Mouse (Mus musculus): ENCODE results near the gene Mmaa. TPM values are rescaled to one million over a fixed set of nuclear protein-coding genes. Genes with fewer than 3 reads are reported as not detected.

Mmaa gene
- polyA plus RNA-seq, 1 experiment from 2014 or later, result 8.6 TPM

DNA sequence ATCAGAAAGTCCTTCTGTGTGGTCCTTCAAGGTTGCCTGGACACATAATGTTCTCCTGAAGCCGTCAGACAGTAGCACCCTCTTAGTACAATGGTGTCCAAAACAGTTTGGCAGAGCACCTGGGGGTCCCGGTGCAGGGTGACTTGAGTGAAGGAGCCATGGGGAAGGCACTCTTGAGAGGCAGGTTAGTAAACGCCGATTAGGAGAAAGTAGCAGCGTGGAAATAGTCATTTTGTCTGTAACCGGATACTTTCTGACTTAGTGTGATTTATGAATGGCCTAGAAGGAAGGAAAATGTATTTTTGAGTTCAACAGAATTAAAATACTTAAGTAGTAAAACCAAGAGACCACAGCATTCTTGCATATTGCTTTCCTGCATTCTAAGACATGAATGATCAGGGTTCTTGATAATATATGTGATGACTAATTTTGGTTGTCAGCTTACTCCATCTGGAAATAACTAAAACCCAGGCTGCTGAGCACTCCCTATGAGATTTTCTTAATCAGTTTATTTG lies 13.3 kb downstream of the Mmaa start:
- Histone ChIP-seq H3K9me3 (replicated peaks) (no peaks in the 10 kb centered on the region), H3K36me3 (peaks cover 18% of the 10 kb centered on the region), H3K27me3 (ENCODE audit: low read depth, poor library complexity, severe bottlenecking) (no peaks in the 10 kb centered on the region), H3K27ac (replicated peaks) (no peak overlapping the region), H3K4me3 (no peak overlapping the region), H3K4me1 (no peaks in the 10 kb centered on the region)
- no peak for DNase-seq (ENCODE audit: low spot score)
- 92% methylated on average over 6 of the region's 6 CpGs for WGBS

DNA sequence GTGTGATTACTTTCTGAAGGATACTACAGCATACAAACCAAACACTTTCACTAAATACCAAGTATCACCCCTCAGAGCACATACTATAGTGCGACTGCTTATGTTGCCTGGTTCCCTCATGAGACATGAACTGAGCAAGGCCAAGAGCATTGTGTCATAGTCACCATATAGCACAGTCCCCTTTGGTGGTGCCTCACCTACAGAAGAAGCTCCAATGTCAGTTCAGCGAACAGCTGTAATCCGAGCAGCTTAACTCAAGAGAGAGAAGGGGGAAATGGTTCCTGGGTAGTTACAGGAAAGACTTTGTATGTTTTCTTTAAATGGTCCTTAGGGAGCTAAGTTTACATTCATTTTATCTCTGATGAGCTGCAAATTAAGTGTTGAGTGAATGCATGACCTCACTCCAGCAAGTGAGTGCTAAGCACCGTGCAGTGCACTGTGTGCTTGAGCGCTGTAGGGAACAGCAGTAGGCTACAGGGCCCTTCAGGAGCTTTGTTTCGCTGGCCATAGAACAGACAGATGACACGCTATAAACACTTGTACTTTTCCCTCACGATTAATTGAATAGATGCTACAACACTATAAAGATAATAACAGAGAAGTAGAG lies 17.4 kb downstream of the Mmaa start:
- WGBS, result 83% methylated on average over 8 of the region's 8 CpGs
- Histone ChIP-seq H3K36me3 (peaks cover 38% of the 10 kb centered on the region), H3K4me1 (no peaks in the 10 kb centered on the region), H3K9me3 (replicated peaks) (no peaks in the 10 kb centered on the region), H3K27me3 (ENCODE audit: low read depth, poor library complexity, severe bottlenecking) (no peaks in the 10 kb centered on the region), H3K27ac (replicated peaks) (no peak overlapping the region), H3K4me3 (no peak overlapping the region)
- DNase-seq (ENCODE audit: low spot score), result no peak

DNA sequence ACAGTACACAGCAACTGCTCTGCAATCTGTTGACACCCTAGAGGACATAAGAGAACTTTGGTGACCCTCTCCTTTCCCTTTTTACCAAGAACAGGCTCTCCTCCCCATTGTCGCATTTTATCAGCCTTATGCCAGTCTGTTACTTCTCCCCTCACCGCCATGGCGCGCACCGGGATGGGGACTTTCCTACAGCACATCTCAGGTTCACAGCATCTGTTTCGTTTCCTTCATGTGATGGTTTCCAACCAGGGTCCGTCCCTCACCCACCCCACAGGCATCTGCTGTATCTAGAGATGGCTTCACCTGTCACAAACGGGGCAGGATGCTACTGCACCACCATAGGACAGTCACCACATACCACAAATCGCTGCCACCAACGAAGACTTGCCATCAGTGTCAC lies 19.8 kb downstream of the Mmaa start:
- no peaks in the 10 kb centered on the region for H3K9me3 ChIP-seq (replicated peaks)
- no peaks in the 10 kb centered on the region for H3K4me1 ChIP-seq
- no peak overlapping the region for H3K27ac ChIP-seq (replicated peaks)
- WGBS, result 93% methylated on average over 10 of the region's 10 CpGs
- no peak for DNase-seq (ENCODE audit: low spot score)
- H3K4me3 ChIP-seq, result no peak overlapping the region
- H3K27me3 ChIP-seq (ENCODE audit: low read depth, poor library complexity, severe bottlenecking), result no peaks in the 10 kb centered on the region
- H3K36me3 ChIP-seq, result peaks cover 43% of the 10 kb centered on the region

DNA sequence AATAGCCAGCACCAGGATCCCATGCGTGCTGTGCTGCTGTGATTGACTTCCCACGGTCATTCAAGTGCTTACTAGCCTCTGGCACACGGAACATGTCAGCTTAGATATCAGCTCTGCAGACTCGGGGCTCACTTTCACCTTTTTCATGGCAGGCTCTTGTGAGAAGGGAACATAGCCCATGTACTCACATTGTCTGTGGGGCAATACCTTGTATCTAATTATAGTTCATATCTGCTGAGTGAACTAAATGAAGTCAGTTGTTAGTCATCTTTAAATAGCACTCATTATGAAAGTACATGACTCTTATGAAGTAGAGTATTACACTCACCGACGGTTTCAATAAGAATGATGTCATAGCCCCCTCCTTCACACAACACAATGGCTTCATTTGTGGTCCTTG lies 21.0 kb downstream of the Mmaa start:
- peaks cover 53% of the 10 kb centered on the region for H3K36me3 ChIP-seq
- no peak for DNase-seq (ENCODE audit: low spot score)
- no peaks in the 10 kb centered on the region for H3K9me3 ChIP-seq (replicated peaks)
- 93% methylated on average over 6 of the region's 6 CpGs for WGBS
- H3K4me1 ChIP-seq, result no peaks in the 10 kb centered on the region
- no peak overlapping the region for H3K27ac ChIP-seq (replicated peaks)
- H3K27me3 ChIP-seq (ENCODE audit: low read depth, poor library complexity, severe bottlenecking), result no peaks in the 10 kb centered on the region
- no peak overlapping the region for H3K4me3 ChIP-seq

DNA sequence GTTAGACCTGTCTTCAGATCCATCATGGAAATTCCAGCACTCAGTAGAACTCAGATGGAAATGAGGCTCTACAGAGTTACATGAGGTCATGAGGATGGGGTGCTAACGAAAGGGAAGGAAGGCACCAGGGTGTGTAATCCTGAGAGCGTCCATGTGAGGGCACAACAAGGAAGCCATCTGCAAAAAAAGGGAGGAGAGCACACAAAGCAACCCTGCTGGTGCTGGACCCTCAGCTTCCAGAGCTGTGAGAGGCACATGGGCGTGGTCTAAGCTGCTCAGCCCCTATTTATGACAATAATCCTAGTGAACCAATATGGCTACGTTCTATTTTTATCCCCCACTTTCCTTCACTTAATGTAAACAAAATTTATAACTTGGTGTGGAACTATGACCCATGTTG lies 22.1 kb downstream of the Mmaa start:
- no peak for DNase-seq (ENCODE audit: low spot score)
- H3K36me3 ChIP-seq, result peaks cover 57% of the 10 kb centered on the region
- H3K4me3 ChIP-seq, result no peak overlapping the region
- WGBS, result 81% methylated on average over 4 of the region's 4 CpGs
- H3K27ac ChIP-seq (replicated peaks), result no peak overlapping the region
- no peaks in the 10 kb centered on the region for H3K9me3 ChIP-seq (replicated peaks)
- no peaks in the 10 kb centered on the region for H3K4me1 ChIP-seq
- no peaks in the 10 kb centered on the region for H3K27me3 ChIP-seq (ENCODE audit: low read depth, poor library complexity, severe bottlenecking)

DNA sequence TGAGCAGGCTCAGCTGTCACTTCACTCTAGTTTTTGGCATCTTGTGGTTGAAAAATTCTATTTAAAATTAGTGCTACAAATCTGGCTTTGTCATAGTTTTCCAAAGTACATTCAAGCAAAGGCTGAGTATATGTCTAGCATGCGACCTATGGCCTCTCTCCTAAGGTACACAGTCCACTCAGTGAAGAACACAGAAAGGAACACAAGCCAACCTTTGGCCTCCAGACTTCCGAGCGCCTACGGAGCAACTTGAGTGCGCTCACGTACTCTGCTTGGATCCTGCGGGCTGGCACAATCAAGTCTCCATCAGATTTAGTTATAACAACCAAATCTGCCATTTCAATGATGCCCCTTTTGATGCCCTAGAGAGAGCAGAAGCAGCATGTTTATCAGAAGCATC lies 25.8 kb downstream of the Mmaa start:
- H3K27ac ChIP-seq (replicated peaks), result no peak overlapping the region
- H3K4me3 ChIP-seq, result no peak overlapping the region
- peaks cover 49% of the 10 kb centered on the region for H3K36me3 ChIP-seq
- no peaks in the 10 kb centered on the region for H3K4me1 ChIP-seq
- no peaks in the 10 kb centered on the region for H3K9me3 ChIP-seq (replicated peaks)
- no peaks in the 10 kb centered on the region for H3K27me3 ChIP-seq (ENCODE audit: low read depth, poor library complexity, severe bottlenecking)
- WGBS, result 93% methylated on average over 7 of the region's 7 CpGs
- DNase-seq (ENCODE audit: low spot score), result no peak

DNA sequence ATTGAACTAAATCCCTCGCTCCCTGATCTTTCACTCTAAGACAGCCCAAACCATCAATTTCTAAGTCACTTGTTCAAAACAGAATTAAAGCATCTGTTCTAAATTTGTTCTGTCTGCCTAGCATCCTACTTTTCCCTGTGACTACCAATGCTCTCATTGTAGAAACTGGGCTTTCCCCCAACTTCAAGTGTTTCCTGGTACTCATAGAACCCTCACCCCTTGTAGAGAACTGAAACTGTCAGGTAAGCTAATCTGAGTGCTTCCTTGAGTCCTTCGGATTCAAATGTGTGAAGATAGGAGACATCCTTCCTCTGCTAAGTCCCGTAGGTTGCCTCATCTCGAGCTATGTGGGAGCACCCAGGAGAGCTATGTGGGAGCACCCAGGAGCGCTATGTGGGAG lies 32.8 kb downstream of the Mmaa start:
- 91% methylated on average over 5 of the region's 5 CpGs for WGBS
- no peak for DNase-seq (ENCODE audit: low spot score)

DNA sequence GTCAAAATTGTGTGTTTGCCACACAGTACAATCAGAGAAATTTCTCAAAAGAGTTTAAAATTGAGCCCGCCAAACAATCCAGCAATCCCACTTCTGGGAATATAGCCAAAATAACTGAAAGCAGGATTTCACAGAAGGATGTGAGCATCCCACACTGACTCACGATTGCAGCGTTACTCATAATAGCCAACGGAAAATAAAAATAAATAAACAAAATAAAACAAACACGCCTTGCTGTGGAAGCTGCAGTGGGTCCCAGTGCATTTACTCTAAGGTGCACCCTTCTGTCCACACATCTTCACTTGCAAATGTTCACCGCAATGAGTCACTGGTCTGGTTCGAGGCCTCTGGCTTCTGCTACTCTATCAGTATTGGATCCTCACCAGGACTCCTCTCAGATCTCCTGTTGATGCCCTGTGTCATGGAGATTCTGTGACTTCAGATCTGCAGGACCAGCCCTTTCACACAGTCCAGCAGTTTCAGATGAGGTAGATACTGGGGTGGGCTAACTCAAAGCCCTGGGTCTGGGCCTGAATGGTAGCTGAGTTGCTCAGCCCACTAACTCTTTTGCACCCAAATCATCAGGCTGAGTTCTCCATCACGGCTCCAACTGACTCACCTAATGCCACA lies 38.5 kb downstream of the Mmaa start:
- Histone ChIP-seq H3K27me3 (ENCODE audit: low read depth, poor library complexity, severe bottlenecking) (no peaks in the 10 kb centered on the region), H3K9me3 (replicated peaks) (no peaks in the 10 kb centered on the region), H3K27ac (replicated peaks) (no peak overlapping the region), H3K4me3 (no peak overlapping the region), H3K36me3 (no peaks in the 10 kb centered on the region), H3K4me1 (no peaks in the 10 kb centered on the region)
- 83% methylated on average over 8 of the region's 8 CpGs for WGBS
- DNase-seq (ENCODE audit: low spot score), result no peak

More for the DNA sequence above, 32.8 kb downstream of the Mmaa start:
- H3K9me3 ChIP-seq (replicated peaks), result peaks cover 6% of the 10 kb centered on the region; the same call in 1 of the 2 replicates
- 0 out of 2 replicates have a peak, but pooled peaks cover 2% of the 10 kb centered on the region for H3K36me3 ChIP-seq
- no peaks in the 10 kb centered on the region for H3K27me3 ChIP-seq (ENCODE audit: low read depth, poor library complexity, severe bottlenecking)
- no peak overlapping the region for H3K27ac ChIP-seq (replicated peaks)
- H3K4me3 ChIP-seq, result no peak overlapping the region
- no peaks in the 10 kb centered on the region for H3K4me1 ChIP-seq

DNA sequence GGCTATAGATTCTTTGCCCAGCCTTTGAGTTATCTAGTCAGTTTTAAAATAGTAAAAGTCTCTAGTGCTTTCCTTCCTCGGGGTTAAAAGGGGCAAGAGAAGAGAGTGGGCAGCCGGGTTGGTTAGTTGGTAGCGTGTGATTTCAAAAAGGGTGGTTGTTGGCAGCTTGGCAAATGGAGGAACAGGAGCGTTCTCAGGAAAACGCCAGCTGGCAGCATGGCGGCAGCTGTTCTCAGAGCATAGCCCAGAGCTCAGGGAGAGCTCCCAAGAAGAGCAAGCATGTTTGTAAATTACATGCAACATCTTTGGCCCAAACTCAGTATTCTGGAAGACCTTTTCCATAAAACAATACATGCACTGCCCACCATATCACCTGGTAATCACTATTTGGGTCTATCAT lies 41.0 kb downstream of the Mmaa start:
- Histone ChIP-seq H3K27ac (replicated peaks) (no peak overlapping the region), H3K36me3 (no peaks in the 10 kb centered on the region), H3K4me1 (no peaks in the 10 kb centered on the region), H3K4me3 (no peak overlapping the region), H3K9me3 (replicated peaks) (0 out of 2 replicates have a peak, but pooled peaks cover 3% of the 10 kb centered on the region), H3K27me3 (ENCODE audit: low read depth, poor library complexity, severe bottlenecking) (no peaks in the 10 kb centered on the region)
- WGBS, result 93% methylated on average over 6 of the region's 6 CpGs
- no peak for DNase-seq (ENCODE audit: low spot score)

DNA sequence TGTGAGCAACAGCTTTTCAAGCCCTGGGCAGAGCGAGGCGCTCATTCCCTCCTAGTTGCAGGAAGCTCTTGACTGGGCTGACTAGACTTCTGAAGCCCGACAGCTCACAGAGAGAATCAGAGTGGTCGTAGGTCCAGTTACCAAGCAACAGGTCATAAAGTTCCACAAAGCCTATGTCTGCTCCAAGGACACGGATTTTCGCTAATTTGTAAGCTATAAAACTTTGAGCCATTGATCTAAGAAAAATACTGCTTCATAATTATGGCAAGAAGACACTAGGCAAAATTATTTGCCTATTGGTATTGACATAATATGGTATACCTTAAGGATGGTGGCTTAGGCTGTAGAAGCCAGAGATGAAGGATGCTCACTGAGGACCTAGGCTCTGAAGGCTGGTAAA lies 46.3 kb downstream of the Mmaa start, which contains the start of gene 1700011L22Rik:
Gene 1700011L22Rik (minus strand): TSS at position 101 of the 400 bp plus-strand sequence.
- Histone ChIP-seq H3K27me3 (ENCODE audit: low read depth, poor library complexity, severe bottlenecking) (no peaks in the 10 kb centered on the region), H3K4me1 (no peaks in the 10 kb centered on the region), H3K36me3 (no peaks in the 10 kb centered on the region), H3K4me3 (no peak within 1 kb of the TSS), H3K9me3 (replicated peaks) (0 out of 2 replicates have a peak, but pooled peaks cover 3% of the 10 kb centered on the region), H3K27ac (replicated peaks) (no peak within 1 kb of the TSS)
- 92% methylated on average over 6 of the region's 6 CpGs for WGBS
- no peak for DNase-seq (ENCODE audit: low spot score)

DNA sequence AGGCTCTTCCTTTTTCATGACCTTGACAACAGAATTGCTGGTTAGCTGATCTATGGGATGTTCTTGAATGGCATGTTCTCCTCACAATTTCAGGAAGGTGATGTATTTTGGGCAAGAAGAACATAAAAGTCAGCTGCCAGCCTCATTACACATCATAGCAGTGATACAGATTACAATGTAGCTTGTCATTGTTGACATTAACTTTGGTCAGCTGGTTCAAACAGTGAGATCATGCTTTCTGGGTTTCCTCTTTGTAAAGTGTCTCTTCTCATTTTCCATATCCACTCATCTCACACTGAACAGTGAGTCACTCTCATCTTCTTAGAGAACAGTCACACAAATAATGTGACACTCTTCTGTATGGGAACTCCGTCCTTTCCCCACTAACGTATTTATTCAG lies 51.3 kb downstream of the Mmaa start:
- 89% methylated on average over 2 of the region's 2 CpGs for WGBS
- DNase-seq (ENCODE audit: low spot score), result no peak
- Histone ChIP-seq H3K36me3 (no peaks in the 10 kb centered on the region), H3K27me3 (ENCODE audit: low read depth, poor library complexity, severe bottlenecking) (no peaks in the 10 kb centered on the region), H3K27ac (replicated peaks) (no peak overlapping the region), H3K9me3 (replicated peaks) (no peaks in the 10 kb centered on the region), H3K4me1 (no peaks in the 10 kb centered on the region), H3K4me3 (no peak overlapping the region)

DNA sequence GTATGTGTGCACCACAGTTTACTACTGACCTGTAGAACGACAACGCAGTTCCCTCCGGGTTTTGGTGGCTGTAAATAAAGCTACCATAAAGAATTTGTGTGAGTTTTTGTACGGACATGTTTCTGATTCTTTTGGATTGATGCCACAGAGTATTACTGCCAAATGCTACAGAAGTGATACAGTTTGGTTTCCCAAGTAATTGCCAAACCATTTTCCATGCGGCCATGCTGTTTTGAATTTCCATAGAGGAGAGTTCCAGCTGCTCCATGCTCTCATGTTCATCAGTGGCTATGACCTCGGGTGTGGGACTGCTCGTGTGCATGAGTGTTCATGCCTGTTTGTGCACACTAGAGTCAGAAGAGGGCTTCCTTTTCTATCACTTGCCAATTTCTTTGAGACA lies 54.7 kb downstream of the Mmaa start:
- no peak overlapping the region for H3K27ac ChIP-seq (replicated peaks)
- WGBS, result 92% methylated on average over 7 of the region's 7 CpGs
- H3K4me1 ChIP-seq, result no peaks in the 10 kb centered on the region
- H3K9me3 ChIP-seq (replicated peaks), result no peaks in the 10 kb centered on the region; the same call in 1 of the 2 replicates
- no peaks in the 10 kb centered on the region for H3K27me3 ChIP-seq (ENCODE audit: low read depth, poor library complexity, severe bottlenecking)
- no peak overlapping the region for H3K4me3 ChIP-seq
- no peaks in the 10 kb centered on the region for H3K36me3 ChIP-seq
- DNase-seq (ENCODE audit: low spot score), result no peak

DNA sequence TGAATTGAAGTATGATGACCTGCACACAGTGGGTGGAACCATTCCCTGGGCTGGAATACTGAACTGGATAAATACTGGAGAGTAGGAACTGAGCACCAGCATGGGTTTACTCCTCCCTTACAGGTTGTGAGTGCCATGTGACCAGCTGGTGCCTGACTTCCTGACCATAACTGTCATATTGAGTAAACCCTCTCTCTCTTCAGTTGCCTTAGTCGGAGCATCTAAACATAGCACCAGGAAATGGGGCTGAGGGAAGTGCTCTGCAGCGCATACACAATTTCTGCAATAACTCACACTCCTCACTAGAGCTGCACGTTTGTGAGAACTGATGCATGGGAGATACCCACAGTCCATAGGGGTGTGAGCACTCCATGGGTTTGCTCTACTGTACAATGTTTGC lies 55.4 kb downstream of the Mmaa start:
- H3K27me3 ChIP-seq (ENCODE audit: low read depth, poor library complexity, severe bottlenecking), result no peaks in the 10 kb centered on the region
- no peak overlapping the region for H3K4me3 ChIP-seq
- WGBS, result 90% methylated on average over 3 of the region's 3 CpGs
- H3K9me3 ChIP-seq (replicated peaks), result no peaks in the 10 kb centered on the region; the same call in 1 of the 2 replicates
- H3K4me1 ChIP-seq, result no peaks in the 10 kb centered on the region
- H3K36me3 ChIP-seq, result no peaks in the 10 kb centered on the region
- H3K27ac ChIP-seq (replicated peaks), result no peak overlapping the region
- DNase-seq (ENCODE audit: low spot score), result no peak

Measured in midbrain, embryonic 10.5 days (tissue).